Mouse (Mus musculus) B cell, adult 2 months (primary cell): ENCODE results near the gene Tbc1d20.

Experiments used
- DNase-seq, 2 experiments: peaks; one replicate each; pipeline ENCODE4 v3.0.0; 2022

The Tbc1d20 gene

DNA sequence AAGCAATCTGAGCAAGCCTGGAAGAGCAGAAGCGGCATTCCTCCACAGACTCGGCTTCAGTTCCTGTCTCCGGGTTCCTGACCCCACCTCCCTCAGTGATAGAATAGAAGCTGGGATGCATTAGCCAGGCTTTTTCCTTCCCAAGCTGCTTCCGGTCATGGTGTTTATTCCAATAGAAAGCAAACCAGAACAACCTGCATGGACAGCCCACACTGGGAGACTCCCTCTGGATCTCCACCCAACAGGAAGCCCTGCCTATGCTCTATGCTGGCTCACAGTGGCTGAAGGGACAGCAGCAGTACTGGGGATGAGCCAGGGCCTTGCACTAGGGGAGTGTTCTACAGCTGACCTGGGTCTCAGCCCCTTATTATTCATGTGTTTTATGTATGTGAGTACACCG lies 34.4 kb downstream of the Tbc1d20 start:
- no peak for DNase-seq

DNA sequence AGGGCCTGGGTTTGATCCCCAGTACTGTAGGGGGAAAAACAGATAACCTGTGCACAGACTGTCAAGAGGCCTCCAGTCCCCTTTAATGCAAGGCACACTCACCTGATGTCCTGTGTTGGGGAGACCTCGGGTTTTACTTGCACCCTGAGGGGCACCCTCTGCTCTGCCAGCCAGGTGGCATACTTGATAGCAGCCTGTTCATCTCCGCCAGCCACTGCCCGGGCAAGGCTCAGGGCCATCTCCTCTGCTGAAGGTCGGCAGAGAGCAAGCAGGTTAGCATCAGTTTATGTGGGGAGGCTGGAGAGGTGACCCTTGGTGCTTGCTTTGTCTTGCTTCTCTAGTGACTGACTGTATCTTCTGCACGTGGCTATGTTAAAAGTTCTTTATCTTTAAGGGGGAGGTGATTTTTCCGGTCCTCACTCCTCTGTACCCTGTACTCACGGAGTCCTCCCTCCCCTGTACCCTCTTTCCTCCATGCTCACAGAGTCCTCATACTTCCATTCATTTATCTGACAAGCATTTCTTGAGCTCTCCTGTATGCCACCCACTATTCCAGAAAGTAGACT lies 37.3 kb downstream of the Tbc1d20 start:
- DNase-seq = no peak

DNA sequence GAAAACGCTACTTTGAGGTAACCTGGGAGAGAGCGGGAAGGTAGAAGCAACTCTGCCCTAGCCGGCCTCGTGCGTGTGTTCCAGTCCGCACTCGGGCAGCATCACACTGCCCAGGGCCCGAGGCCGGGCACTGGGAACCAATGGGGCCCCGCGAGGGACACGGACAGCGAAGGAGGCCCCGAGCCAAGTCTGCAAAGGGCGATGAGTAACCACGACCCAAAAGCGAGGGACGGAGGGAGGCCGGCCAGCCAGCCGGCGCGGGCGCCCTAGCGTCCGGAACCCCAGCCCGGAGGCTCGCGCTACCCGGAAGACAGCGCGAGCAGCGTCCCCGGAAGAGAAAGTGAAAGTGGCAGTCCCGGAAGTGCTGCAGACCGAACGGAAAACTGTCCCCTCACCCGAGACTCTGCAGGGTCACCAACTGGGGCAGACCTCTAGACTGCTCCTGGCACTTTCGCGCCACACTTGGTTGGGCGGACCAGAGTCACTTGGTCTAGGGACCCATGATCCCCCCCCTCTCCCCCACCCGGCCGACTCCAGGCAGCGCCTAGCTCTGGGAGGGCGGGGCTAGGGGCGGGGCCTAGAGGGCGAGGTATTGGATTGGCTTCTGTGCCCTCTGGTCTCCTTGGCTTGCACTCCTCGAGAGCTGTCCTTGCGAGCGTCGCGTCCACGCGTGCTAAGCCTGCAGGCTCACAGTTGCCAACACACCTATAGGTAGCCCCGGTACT lies 38.6 kb downstream of the Tbc1d20 start, which contains the start of gene Rbck1:
TSS of gene Rbck1 (minus strand) at position 553 of the 725 bp plus-strand sequence.
- DNase-seq = peak; percentile 87 to 89

DNA sequence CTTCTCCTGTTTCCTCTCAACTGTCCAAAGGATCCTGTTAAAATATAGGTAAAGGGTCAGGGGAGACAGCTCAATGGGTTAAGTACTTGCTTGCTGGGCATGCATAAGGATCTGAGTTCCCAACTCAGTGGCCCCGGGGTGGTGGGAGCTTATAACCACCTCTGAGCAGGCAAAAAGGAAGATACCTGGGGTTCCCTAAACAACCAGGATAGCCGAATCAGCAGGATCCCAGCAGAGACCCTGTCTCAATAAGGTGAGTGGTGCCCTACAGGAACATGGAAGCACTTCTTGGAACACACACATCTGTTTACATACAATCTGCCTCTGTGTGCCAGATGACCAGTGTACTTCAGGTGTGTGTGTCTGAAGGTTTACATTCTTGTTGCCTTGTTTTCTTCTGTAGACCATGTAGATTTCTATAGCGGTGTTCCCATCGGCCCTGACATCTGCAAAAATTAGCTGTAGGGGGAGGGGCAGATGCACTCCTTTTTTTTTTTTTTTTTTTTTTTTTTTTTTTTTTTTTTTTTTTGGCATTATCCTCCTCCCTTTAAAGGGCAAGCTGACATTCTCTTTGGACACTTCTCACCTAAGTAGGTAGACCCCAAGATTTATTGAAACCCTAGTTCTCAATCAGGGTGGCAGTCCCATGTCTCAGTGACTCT lies 39.8 kb downstream of the Tbc1d20 start:
- DNase-seq = no peak

DNA sequence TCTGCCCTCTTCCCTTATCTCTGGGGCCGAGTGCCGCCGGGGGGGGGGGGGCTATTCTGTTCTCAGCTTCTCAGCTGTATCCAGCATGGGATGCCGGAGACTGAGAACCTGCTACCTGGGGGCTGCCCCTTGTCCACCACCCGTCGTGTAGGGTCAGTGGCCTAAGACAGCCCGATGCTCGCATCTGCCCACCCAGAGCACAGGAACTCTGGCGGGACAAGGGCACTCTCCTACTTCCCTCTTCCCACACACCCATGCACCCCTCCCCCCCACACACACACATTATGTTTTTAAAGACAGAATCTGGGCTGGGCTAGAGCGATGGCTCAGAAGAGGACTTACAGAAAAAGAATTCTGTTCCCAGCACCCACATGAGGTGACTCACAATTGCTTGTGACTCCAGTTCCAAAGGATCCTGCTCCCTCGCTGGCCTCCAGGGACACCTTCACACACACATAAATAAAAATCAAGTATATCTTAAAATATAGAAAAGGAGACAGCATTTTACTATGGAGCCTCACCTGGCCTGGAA lies 41.7 kb downstream of the Tbc1d20 start:
- no peak for DNase-seq

DNA sequence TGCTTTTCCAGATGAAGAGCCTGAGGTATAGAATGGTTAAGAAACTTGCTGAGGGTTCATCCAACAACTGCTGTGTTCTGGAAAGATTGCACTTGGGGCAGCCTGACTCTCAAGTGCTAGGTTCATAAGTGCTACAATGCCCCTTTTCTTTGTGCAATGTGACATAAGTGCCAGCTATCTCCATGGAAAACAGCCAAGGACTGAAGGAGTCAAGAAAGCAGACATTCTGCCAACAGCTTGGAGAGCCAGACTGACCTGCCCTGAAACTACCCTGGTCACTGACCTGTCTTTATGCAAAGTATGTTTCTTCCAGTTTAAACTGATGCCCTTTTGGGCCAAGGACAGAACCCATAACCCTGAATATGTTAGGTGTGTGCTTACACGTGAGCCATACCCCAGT lies 43.2 kb downstream of the Tbc1d20 start:
- no peak for DNase-seq

DNA sequence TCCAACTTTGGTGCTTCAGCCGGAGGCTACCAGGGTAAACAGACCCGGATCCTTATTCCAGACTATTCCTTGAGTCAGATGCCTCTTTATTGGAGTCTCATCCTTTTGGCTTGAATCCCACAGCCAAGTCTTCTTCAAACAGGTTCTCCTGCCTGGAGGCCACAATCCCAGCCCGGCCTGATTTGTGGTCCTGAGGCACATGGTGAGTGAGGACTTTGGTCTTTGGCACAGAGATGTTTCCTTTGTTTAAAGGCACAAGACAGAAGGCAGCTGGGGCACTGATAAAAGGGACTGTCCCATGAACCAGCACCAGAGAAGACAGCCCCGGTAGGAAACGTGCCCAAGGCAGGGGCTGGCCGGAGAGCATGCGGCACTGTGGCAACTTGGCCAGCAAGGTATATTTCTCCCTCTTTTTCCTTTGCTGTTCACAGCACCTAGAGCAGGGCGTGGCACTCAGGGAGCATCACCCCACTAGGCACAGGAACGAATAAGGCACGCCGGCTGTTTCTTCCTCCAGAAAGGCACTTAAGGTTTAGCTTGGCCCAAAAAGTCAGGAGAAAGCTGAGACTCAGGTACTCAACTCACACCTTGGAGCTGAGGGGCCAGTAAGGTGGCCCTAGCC lies 44.1 kb downstream of the Tbc1d20 start:
- no peak for DNase-seq

DNA sequence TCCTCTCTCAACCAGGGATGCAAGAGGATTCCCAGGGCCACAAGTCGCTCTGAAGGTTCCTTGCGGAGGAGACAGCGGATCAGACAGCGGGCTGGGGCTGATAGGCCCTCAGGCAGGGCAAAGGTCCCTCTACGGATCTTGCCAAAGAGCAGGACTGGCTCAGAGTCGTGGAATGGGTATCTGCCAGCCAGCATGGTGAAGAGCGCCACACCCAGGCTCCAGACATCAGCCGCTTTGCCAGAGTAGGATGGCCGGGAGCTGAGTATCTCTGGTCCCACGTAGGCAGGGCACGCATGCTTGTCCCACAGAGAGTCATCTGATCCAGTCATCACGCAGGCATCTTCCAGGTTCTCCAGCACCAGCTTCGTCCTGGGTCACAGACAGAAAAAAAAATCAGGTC lies 44.7 kb downstream of the Tbc1d20 start:
- DNase-seq = no peak

DNA sequence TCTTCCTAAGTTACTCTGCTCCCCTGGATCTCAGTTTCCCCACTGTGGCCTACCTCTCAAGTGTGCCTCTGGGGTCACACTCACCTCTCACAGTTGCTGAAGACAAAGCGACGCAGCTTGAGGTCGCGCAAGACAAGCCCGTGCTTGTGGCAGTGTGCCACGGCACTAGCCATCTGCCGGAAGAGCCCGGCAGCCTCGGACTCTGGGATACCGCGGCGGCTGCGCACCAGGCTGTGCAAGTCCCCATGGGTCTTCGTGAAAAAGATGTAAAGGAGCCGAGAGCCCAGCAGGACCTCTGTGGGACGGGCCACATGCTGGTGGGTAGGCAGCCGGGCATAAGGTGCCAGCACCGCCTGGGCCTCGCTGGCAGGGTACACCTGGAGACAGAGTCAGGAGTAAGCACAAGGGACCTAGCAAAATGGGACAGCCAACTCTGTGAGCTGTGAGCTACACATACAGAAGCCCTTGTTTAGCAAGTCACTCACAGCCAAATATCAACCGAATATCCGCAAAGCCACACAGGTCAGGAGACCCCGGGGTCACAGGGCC lies 46.1 kb downstream of the Tbc1d20 start:
- DNase-seq = no peak

DNA sequence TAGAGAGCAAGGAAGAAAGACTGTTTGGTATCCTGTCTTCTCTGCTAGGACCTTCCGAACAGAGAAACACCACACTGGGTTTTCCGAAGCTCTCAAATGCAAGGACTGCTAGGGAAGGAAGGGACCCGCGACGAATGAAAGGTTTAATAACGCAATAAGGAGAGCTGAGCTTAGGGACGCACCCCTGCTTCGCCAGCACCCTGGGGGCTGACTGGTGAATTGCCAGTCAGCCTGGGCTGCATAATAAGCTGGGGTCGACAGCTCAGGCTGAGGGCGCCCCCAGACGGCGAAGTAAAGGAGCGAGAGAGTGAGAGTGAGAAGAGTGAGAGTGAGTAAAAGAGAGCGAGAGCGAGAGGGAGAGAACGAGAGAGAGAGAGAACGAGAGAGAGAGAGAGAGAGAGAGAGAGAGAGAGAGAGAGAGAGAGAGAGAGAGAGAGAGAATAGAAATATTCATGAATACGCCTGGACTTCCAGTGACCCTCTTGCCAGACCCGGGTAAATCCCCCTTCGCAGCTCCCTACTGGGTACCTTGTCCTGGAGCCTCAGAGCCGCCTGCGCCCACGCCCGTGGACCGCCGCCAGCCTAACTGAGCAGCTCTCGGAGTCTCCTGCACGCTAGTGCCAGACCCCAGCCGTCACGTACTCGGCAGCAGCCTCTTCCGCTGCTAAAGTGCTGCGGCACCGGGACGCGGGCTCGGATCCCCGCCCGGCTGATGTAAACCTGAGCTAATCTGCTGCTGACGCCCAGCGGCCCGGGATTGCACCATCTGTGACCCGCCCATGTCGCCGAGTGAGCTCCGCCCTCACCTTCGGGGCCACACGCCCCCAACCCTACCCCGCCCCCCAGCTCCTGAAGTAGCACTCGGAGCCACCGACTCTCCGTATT lies 49.9 kb downstream of the Tbc1d20 start, which contains the start of gene Trib3:
TSS of gene Trib3 (minus strand) at position 704 of the 885 bp plus-strand sequence.
- DNase-seq = peak; percentile 87 to 90

DNA sequence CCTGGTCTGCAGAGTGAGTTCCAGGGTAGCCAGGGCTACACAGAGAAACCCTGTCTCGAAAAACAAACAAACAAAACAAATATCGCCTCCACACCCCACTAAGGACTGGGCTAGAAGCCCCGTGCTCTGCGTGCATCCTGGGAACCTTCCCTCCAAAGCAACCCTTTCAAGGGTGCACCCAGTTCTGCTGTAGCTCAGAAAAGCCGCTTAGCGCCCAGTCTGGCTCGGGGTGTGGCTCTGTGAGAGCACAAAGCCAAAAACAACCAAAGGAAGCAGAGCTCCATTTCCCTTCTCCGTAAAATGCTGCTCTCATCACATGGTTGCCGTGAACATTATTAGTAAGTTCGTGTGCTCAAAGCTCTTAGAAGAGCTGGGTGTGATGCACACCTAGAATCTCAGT lies 50.7 kb downstream of the Tbc1d20 start:
- peak in 1 of 2 experiments; percentile 9 for DNase-seq

DNA sequence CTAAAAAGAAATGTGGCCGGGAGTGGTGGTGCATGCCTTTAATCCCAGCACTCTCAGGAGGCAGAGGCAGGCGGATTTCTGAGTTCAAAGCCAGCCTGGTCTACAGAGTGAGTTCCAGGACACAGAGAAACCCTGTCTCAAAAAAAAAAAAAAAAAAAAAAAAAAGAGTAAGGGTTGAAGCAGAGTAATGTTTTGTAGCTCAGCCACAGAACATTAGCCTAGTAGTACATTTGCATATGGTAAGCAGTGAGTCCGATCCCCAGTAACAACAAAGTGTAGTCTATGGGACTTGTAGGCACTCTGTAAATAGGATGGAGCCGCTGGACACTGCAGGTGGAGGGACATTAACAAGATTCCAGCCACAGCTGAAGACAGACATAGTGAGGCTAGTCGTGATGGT lies 51.3 kb downstream of the Tbc1d20 start:
- no peak for DNase-seq

DNA sequence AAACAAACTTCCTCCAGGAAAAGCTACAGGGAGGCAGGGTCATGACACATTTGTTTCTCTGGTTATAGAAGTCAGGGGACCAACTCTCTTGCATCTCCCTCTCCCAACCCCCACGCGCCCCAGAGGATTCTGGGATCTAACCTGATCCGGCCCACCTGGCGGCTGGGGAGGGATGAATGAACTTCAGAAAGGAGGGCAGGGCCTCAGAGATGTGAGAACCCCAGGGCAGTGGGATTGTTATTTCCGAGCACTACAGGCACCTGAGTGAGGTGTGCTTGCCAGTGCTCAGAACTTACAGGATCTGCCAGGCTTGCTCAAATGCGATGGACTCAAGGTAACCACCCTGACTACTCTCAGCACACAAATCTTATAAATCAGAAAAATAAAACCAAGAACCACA lies 51.8 kb downstream of the Tbc1d20 start:
- no peak for DNase-seq

DNA sequence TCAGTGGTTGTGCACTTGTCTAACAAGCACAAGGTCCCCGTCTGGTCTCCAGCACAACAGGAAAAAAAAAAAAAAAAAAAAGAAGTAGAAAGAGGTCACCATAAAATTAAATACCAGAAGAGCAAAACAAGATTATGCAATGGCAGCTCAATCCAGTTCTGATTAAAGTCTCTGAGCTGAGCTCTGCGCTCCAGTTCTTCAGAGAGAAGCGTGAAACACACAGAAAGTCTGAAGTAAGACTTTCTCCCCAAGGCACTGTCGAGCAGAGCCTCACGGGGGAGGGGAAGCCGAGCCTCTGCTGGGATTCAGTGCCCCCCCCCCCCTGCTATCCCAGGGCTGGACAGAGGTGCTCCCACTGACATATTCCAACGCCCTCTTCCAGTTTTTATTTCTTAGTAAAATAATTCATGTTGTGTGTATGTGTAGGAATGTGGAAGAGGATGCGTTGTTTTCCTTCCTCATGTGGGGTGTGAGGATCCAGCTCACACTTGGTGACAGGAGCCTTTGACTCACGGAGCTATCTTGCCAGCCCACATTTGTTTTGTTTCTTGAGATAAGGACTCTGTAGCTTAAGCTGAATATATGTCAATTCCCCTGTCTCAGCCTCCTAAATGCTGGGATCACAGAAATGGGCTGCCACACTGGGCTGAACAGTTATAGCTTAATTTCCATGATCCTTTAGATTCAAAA lies 53.3 kb downstream of the Tbc1d20 start:
- DNase-seq = no peak

DNA sequence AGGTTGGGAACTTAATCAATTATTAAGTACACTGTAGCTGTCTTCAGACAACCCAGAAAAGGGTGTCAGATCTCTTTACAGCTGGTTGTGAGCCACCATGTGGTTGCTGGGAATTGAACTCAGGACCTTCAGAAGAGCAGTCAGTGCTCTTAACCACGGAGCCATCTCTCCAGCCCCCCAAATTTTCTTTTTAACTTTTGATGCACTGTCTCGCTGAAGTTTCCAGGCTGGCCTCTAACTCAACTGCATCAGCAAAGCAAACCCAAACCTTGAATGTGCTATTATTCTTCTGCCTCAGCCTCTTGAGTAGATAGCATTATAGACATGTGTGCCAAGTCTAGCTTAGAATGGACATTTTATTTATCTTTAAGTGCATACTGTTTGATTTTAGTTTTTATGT lies 54.1 kb downstream of the Tbc1d20 start:
- no peak for DNase-seq

DNA sequence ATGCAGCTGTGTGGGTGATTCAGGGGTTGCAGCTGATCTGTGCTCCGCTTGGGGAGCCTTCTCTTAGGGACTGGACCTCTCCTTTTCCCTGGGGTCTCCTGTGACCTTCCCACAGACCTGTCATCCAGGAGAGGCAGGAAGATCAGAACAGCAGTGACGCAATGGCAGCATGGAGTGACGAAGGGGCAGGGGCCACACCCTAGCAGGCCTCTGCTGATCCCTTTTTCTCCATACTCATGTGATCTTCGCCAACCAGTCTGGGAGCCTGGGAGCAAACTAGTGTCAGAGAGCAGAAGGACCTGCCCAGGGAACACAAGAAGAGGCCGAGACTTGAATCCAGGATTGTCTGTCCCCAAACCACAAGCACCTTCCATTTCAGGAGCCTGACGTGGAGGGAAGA lies 55.6 kb downstream of the Tbc1d20 start:
- DNase-seq = no peak

DNA sequence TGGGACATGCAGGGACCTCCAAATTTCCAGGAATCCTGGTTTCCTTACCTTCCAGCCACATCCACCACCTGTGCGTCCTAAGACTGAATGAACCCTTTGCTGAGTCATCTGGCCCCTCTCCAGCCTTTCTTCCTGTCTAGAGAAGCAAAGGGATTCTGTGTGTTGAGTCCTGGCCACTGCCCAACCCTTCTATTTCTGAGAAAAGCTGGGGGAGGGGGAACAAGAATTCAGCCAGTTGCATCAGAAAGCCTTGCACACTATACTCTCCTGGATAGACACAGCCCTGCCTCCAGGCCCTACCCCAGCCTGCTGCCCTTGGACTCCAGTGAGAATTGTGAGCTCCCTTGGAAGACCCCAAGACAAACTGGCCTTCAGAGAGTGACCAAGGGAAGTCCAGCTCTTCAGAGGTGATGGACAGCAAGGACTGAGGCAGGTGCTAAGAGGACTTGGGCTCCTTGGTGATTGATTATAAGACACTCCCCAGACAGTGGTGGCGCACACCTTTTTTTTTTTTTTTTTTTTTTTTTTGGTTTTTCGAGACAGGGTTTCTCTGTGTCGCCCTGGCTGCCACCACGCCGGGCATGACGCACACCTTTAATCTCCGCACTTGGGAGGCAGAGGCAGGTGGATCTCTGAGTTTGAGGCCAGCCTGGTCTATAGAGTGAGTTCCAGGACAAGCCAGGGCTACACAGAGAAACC lies 56.4 kb downstream of the Tbc1d20 start:
- DNase-seq = no peak

DNA sequence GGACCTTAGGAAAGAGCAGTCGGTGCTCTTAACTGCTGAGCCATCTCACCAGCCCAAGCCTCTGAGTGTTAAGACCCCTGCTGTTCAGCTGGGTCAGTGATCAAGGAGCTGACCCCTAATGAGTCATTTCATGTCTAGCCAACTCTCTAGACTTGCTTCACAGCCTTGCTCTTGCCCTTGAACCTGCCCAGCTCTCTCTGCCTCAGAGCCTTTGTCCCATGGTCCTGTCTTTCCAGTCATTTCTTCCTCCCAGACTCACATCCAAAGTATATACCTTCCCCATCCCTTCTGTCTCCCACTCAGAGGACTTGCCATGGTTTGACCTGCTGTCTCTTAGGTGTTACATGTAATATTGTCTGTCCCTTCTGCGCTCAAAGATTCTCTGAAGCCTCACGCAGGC lies 63.6 kb downstream of the Tbc1d20 start:
- DNase-seq = no peak

DNA sequence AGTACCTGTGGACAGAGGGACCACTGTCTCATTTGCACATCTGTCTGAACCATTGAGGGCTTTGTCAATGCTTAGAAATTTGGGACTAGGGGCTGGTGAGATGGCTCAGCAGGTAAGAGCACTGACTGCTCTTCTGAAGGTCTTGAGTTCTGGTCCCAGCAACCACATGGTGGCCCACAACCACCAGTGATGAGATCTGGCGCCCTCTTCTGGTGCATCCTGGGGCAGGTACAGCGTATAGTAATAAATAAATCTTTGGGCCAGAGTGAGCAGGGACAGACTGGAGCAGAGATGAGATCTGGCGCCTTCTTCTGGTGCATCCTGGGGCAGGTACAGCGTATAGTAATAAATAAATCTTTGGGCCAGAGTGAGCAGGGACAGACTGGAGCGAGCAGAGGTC lies 65.3 kb downstream of the Tbc1d20 start:
- peak; percentile 51 to 56 for DNase-seq

DNA sequence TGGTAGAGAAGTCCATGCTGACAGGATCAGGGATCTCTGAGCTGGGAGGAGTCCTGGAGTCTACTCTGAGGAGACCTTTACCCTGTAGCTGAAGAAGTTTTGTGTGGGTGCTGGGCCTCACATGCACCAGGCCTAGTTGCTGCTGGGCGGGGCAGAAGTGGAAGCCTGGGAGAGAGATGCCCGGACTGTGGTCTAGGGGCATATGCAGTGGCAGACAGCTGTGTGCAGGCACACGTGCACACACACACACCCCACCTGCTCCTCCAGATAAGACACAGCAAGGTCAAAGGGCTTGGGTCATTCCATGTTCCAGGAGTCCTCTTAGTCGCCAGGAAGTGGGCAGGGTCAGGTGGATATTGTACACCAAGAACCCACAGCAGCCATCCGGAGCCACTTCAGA lies 66.0 kb downstream of the Tbc1d20 start:
- no peak for DNase-seq

DNA sequence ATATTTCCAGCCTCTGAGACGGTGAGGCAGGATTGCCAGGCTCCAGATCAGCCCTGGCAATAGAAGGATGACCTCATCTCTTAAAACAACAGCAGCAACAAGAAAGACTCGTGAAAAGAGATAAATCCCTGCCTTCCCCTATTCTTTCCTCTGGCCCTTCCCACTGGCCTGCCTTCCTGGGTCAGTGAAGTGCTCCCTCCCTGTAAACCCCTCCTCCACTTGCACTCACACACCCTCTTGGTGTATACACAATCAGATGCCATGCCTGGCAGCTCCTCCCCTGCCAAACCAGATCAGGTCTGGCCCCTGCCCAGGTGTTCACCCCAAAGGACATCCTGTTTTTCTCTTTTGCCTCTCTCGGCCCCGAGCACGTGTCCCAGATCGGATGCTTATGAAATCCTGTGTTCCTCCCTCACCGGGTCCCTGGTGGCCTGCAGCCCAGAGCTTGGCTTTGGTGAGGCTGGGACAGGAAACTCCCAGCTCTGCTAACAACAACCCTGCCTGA lies 66.7 kb downstream of the Tbc1d20 start:
- DNase-seq = peak; percentile 21 to 46
